Mouse (Mus musculus) left cerebral cortex, adult 2 months (tissue): ENCODE data around the gene Sit1. TPM values are rescaled to one million over a fixed set of nuclear protein-coding genes. Genes with fewer than 3 reads are reported as not detected.
A peak's percentile ranks its signal among the peaks of the same experiment; 100 is the strongest.

ENCODE experiments used
- DNase-seq, 2 experiments: peaks; one replicate each; pipeline ENCODE4 v3.0.0; 2021 to 2022; ENCODE audit warnings: low spot score in 2 of 2, mixed read lengths in 1 of 2; ENCODE audit errors: extremely low spot score in 1 of 2
- H3K27ac ChIP-seq: fragments of 200-600 bp; 2 replicates; pipeline ENCODE4 v1.8.1; 2022
- H3K4me3 ChIP-seq: fragments of 200-600 bp; 2 replicates; pipeline ENCODE4 v1.8.1; 2022
- CTCF ChIP-seq: fragments of 200-600 bp; IDR thresholded peaks from 2 replicates; pipeline ENCODE4 v1.8.1; 2022; ENCODE audit warnings: antibody characterized with exemption, mild to moderate bottlenecking, moderate library complexity
- intact Hi-C: fragments of 180-260 bp; cut with DNase I; formaldehyde crosslinking; loops from one replicate; pipeline ENCODE4 v1.15.1; 2025
- total RNA-seq, 2 experiments: library from RNA; stranded (reverse); gene quantifications; 2 replicates each; pipeline ENCODE4 v1.2.3; 2021

Gene Sit1
- total RNA-seq, 2 experiments from 2014 or later, result not detected

GRCm38 (mm10) chr4:43454041-43454836 is 29.3 kb downstream of the Sit1 start, which contains the start of gene Cd72:
TSS of gene Cd72 (minus strand) at chr4:43454628.
- DNase-seq, result no peak
- Histone ChIP-seq H3K27ac (no peak within 1 kb of the TSS), H3K4me3 (no peak within 1 kb of the TSS)
- TF ChIP-seq CTCF, result peak; percentile 10; the same call in 1 of the 2 replicates
- intact Hi-C loops, result no loop called here

DNA sequence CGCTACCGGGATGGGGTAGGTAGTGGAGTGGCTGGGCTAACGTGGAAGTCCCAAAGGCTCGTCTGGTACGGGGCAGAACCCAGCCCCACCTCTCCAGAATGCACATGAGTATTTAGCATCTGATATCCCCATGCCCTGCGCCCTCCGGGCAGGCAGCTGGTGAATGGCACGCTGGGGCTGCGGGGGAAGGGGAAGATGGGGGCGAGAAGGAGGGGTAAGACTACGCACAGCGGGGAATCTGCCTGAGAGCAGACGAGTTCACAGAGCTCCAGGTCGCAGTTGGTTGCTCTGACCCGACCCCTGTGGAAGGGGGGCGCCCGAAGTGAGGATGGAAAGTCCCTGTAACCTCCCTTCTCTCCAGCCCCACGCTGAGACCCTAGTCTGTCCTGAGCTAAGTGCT is 30.1 kb downstream of the Sit1 start:
- no peak for DNase-seq
- Histone ChIP-seq H3K27ac (no peak overlapping the region), H3K4me3 (no peak overlapping the region)
- TF ChIP-seq CTCF, result no peak
- intact Hi-C loops, result no loop called here

- no peak for TF ChIP-seq CTCF
- intact Hi-C loops, result no loop called here
- Histone ChIP-seq H3K27ac (no peak overlapping the region), H3K4me3 (no peak overlapping the region)
- DNase-seq, result no peak
These were observed 31.2 kb downstream of the Sit1 start for GRCm38 (mm10) chr4:43452315-43452714.

DNA sequence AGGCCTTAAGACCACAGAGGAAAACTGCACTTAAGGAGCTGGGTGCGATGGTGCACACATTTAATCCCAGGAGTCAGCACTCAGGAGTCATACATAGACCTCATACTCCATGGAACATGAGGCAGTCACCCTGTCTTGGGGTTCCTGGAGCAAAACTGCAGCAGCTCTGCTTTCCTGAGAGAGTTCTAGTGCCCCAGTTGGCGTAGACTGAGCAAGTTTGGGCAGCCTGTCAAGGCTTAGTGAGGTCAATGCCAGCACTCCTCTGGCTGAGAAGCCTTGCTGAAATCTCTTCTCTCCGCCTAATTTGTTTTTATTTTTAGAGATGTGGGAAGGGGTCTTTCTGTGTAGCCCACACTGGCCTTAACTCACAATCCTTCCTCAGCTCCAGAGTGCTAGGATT is 35.0 kb downstream of the Sit1 start:
- Histone ChIP-seq H3K27ac (no peak overlapping the region), H3K4me3 (no peak overlapping the region)
- intact Hi-C loops, result no loop called here
- TF ChIP-seq CTCF, result no peak
- DNase-seq, result no peak

- intact Hi-C loops, result no loop called here
- H3K27ac ChIP-seq, result no peak overlapping the region
- H3K4me3 ChIP-seq, result no peak overlapping the region
- DNase-seq, result no peak
- TF ChIP-seq CTCF, result no peak
These were observed 36.3 kb downstream of the Sit1 start for GRCm38 (mm10) chr4:43447251-43447650.

DNA sequence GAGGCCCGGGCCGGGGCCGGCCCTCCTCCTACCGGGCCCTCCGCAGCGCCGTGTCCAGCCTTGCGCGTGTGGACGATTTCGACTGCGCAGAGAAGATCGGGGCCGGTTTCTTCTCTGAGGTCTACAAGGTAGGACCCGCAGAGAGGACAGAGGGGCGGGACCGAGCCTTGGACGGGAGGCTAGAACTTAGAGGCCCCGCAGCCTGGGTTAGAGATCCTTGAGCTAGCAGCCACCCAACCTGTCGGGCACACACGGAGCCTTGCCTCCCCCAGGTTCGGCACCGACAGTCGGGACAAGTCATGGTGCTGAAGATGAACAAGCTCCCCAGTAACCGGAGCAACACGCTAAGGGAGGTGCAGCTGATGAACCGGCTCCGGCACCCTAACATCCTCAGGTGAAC is 40.0 kb downstream of the Sit1 start:
- intact Hi-C loops, result loop anchor here (5.0 kb wide), 3 partner anchors 134 to 269 kb away; partner anchors contain the start of genes Gba2, Hint2, Olfr71 and Rgp1
- Histone ChIP-seq H3K27ac (peak overlapping the region; percentile 51), H3K4me3 (peak overlapping the region; percentile 82)
- no peak for DNase-seq
- no peak for TF ChIP-seq CTCF

DNA sequence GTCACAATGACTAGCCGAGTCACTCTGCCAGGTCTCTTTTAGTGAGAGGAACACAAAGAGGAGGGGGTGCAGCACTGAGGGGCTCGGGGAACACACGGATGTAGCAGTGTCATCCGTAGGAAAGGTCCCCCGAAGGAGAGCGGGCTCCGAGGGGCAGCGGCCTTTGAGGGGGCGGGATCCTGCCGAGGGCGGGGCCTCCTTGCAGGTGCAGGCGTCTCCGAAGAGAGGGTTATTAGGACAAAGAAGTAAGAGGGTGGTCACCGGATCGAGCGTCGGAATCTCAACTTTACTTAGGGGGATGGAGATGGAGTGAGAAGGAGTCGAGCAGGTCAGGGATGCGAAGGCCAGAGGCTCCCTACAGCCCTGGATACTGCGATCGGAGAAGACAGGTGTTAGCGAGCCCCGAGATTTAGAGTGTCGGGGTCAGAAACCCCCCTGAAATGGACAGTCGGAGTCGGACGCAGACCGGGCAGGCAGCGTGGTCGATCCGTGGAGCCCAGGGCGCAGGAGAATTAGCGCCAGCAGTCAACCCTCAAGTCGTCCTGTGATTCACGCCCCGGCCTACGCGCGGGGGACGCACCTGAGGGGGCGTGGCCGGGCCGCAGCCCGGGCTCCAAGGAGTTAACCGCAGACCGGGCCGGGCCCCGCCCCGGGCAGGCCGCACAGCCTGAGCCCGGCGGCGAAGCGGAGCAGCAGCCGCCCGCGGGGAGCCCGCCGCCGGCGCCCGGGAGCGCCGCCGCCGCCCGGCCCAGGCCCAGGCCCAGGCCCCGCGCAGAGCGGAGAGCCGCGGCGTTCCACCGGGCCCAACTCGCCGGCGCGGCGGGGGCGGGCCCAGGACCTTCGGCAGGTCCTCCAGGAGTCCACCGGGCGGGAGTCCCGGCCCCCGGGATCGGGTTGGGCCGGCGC is 40.8 kb downstream of the Sit1 start:
- peak overlapping the region; percentile 82 for H3K4me3 ChIP-seq
- TF ChIP-seq CTCF, result no peak
- DNase-seq, result peak; percentile 72 to 81
- H3K27ac ChIP-seq, result peak overlapping the region; percentile 94
- intact Hi-C loops, result loop anchor here (1.0 to 5.0 kb wide), 6 partner anchors 36 to 270 kb away; partner anchors contain the start of genes Creb3, Gba2, Hint2 and Olfr71

GRCm38 (mm10) chr4:43442044-43442443 is 41.5 kb downstream of the Sit1 start:
- H3K27ac ChIP-seq, result peak overlapping the region; percentile 94
- intact Hi-C loops, result loop anchor here (1.0 to 5.0 kb wide), 6 partner anchors 36 to 270 kb away; partner anchors contain the start of genes Creb3, Gba2, Hint2 and Olfr71
- TF ChIP-seq CTCF, result peak; percentile 85
- peak; percentile 99 for DNase-seq
- peak overlapping the region; percentile 82 for H3K4me3 ChIP-seq

GRCm38 (mm10) chr4:43441639-43442038 is 41.9 kb downstream of the Sit1 start, which contains the start of gene Tesk1:
TSS of gene Tesk1 (plus strand) at chr4:43441939.
- DNase-seq, result no peak
- intact Hi-C loops, result loop anchor here (1.0 to 5.0 kb wide), 6 partner anchors 37 to 271 kb away; partner anchors contain the start of genes Creb3, Gba2, Hint2 and Olfr71
- TF ChIP-seq CTCF, result no peak

GRCm38 (mm10) chr4:43432832-43433231 is 50.7 kb downstream of the Sit1 start:
- TF ChIP-seq CTCF, result no peak
- DNase-seq, result no peak
- intact Hi-C loops, result no loop called here

More at GRCm38 (mm10) chr4:43441639-43442038, 41.9 kb downstream of the Sit1 start, which contains the start of gene Tesk1:
- Histone ChIP-seq H3K4me3 (peak within 1 kb of the TSS; percentile 82), H3K27ac (peak within 1 kb of the TSS; percentile 94)

More at GRCm38 (mm10) chr4:43432832-43433231, 50.7 kb downstream of the Sit1 start:
- H3K27ac ChIP-seq, result no peak overlapping the region
- no peak overlapping the region for H3K4me3 ChIP-seq

Other genes starting within 250 kb of the Sit1 start
- gene Atp8b5, start 216.6 kb downstream of the Sit1 start, total RNA-seq, result under 1 TPM; 0.09 to 0.54 TPM
- 100 to 1,000 TPM; 137 to 144 TPM for gene Rusc2, start 101.8 kb downstream of the Sit1 start, total RNA-seq
- 1 to 10 TPM in 1 of 2 experiments, under 1 TPM in 1; 0.68 to 1.3 TPM for gene Fam166b, start 54.6 kb downstream of the Sit1 start, total RNA-seq
- gene Tesk1, start 41.8 kb downstream of the Sit1 start, total RNA-seq, result 100 to 1,000 TPM; 102 to 103 TPM
- 1 to 10 TPM; 1.1 to 1.4 TPM for gene Cd72, start 29.1 kb downstream of the Sit1 start, total RNA-seq
- 10 to 100 TPM; 28.1 to 31.8 TPM for gene Ccdc107, start 9.2 kb upstream of the Sit1 start, total RNA-seq
- gene Arhgef39, start 16.0 kb upstream of the Sit1 start, total RNA-seq, result 1 to 10 TPM in 1 of 2 experiments, under 1 TPM in 1; 0.41 to 1.7 TPM
- gene Car9, start 23.2 kb upstream of the Sit1 start, total RNA-seq, result not detected
- gene Tpm2, start 40.0 kb upstream of the Sit1 start, total RNA-seq, result 1 to 10 TPM; 7.0 to 8.8 TPM
- 10 to 100 TPM; 74.6 to 77.9 TPM for gene Creb3, start 78.6 kb upstream of the Sit1 start, total RNA-seq
- gene Tln1, start 79.0 kb upstream of the Sit1 start, total RNA-seq, result 10 to 100 TPM; 50.7 to 52.2 TPM
- 10 to 100 TPM; 49.6 to 55.4 TPM for gene Rgp1, start 95.0 kb upstream of the Sit1 start, total RNA-seq
- gene Gba2, start 95.1 kb upstream of the Sit1 start, total RNA-seq, result 10 to 100 TPM; 69.2 to 70.6 TPM
- not detected for gene Msmp, start 100.8 kb upstream of the Sit1 start, total RNA-seq
- gene Npr2, start 148.2 kb upstream of the Sit1 start, total RNA-seq, result 10 to 100 TPM; 60.9 to 62.0 TPM
- gene Spag8, start 169.9 kb upstream of the Sit1 start, total RNA-seq, result 1 to 10 TPM in 1 of 2 experiments, under 1 TPM in 1; 0.95 to 1.6 TPM
- 10 to 100 TPM; 30.9 to 33.5 TPM for gene Hint2, start 172.7 kb upstream of the Sit1 start, total RNA-seq
- 10 to 100 TPM; 63.1 to 66.2 TPM for gene Tmem8b, start 185.2 kb upstream of the Sit1 start, total RNA-seq
- 1 to 10 TPM; 1.8 to 2.2 TPM for gene Fam221b, start 185.4 kb upstream of the Sit1 start, total RNA-seq
- not detected for gene Olfr70, start 217.1 kb upstream of the Sit1 start, total RNA-seq
- gene Olfr71, start 226.5 kb upstream of the Sit1 start, total RNA-seq, result not detected
- 1 to 10 TPM in 1 of 2 experiments, under 1 TPM in 1; 0.87 to 1.1 TPM for gene Hrct1, start 243.5 kb upstream of the Sit1 start, total RNA-seq
- under 1 TPM; 0.63 to 1.00 TPM for gene Spaar, start 246.3 kb upstream of the Sit1 start, total RNA-seq